Mouse (Mus musculus): ENCODE measurements at regions not wholly inside any gene's neighbourhood (a gene's known extent, or its start where the extent isn't known, plus 50 kb on each side); places are given as distances from the start of the nearest gene placed in this dataset.

GRCm38 (mm10) chr10:16951636-16952035 lies 771.4 kb upstream of the Cited2 start:
- no peak overlapping the region for H3K4me3 ChIP-seq (ENCODE audit: insufficient read depth, low read length)
- no peak overlapping the region for H3K27ac ChIP-seq (ENCODE audit: insufficient read depth, low read length)
- TF ChIP-seq CTCF (IDR thresholded peaks at IDR 0.05; ENCODE audit: borderline replicate concordance, insufficient read depth, low read length) (no peak), POLR2A (IDR thresholded peaks at IDR 0.05; ENCODE audit: low read depth, low read length) (no peak)
- H3K4me1 ChIP-seq (ENCODE audit: control insufficient read depth, insufficient read depth, low read length), result no peaks in the 10 kb centered on the region; the same call in 1 of the 2 replicates

DNA sequence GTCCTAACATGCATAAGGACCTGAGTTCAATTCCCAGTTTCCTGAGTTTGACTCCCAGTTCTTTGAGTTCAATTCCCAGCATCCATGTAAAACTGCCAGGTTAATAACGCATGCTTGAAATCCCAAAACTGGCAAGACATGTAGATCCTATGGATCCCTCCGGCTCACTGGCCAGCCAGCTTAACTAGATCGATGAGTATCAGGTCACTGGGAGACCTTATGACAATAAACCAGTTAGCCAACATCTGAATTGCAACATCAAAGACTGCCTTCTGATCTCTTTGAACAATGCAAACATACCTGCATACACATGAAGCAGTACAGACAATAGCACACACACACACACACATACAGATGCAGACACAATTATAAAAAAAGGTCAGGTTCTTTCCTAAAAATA lies 762.0 kb upstream of the Cited2 start:
- H3K4me1 ChIP-seq (ENCODE audit: control insufficient read depth, insufficient read depth, low read length), result peaks cover 3% of the 10 kb centered on the region; the same call in 1 of the 2 replicates
- H3K4me3 ChIP-seq (ENCODE audit: insufficient read depth, low read length), result no peak overlapping the region
- H3K27ac ChIP-seq (ENCODE audit: insufficient read depth, low read length), result no peak overlapping the region
- TF ChIP-seq POLR2A (IDR thresholded peaks at IDR 0.05; ENCODE audit: low read depth, low read length) (no peak), CTCF (IDR thresholded peaks at IDR 0.05; ENCODE audit: borderline replicate concordance, insufficient read depth, low read length) (no peak)

DNA sequence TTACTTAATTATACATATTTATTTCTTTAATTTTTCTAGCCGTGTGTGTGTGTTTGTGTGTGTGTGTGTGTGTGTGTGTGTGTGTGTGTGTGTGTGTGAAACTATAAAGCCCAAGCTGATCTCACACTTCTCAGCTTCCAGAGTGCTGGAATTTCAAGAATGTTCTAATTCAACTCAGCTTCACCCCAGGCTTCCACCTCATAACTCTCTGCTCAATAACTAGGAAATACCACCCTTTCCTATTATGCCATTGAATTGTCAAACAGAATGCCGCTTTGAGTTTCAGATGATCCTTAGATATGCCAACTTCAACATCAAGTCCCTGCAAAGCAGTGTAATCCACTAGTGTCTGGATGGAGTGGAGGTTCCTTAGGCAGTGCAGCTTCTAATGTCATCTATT lies 760.6 kb upstream of the Cited2 start:
- Histone ChIP-seq H3K4me3 (ENCODE audit: insufficient read depth, low read length) (no peak overlapping the region), H3K27ac (ENCODE audit: insufficient read depth, low read length) (no peak overlapping the region), H3K4me1 (ENCODE audit: control insufficient read depth, insufficient read depth, low read length) (peaks cover 3% of the 10 kb centered on the region; the same call in 1 of the 2 replicates)
- TF ChIP-seq POLR2A (IDR thresholded peaks at IDR 0.05; ENCODE audit: low read depth, low read length) (no peak), CTCF (IDR thresholded peaks at IDR 0.05; ENCODE audit: borderline replicate concordance, insufficient read depth, low read length) (no peak)

GRCm38 (mm10) chr10:16978770-16979169 lies 744.2 kb upstream of the Cited2 start:
- H3K27ac ChIP-seq (ENCODE audit: insufficient read depth, low read length), result no peak overlapping the region
- no peak overlapping the region for H3K4me3 ChIP-seq (ENCODE audit: insufficient read depth, low read length)
- no peak for TF ChIP-seq POLR2A (IDR thresholded peaks at IDR 0.05; ENCODE audit: low read depth, low read length)
- TF ChIP-seq CTCF (IDR thresholded peaks at IDR 0.05; ENCODE audit: borderline replicate concordance, insufficient read depth, low read length), result no peak
- no peaks in the 10 kb centered on the region; the same call in 1 of the 2 replicates for H3K4me1 ChIP-seq (ENCODE audit: control insufficient read depth, insufficient read depth, low read length)

GRCm38 (mm10) chr10:16990227-16990626 lies 732.8 kb upstream of the Cited2 start:
- no peak for TF ChIP-seq POLR2A (IDR thresholded peaks at IDR 0.05; ENCODE audit: low read depth, low read length)
- TF ChIP-seq CTCF (IDR thresholded peaks at IDR 0.05; ENCODE audit: borderline replicate concordance, insufficient read depth, low read length), result no peak
- peaks cover 2% of the 10 kb centered on the region for H3K4me1 ChIP-seq (ENCODE audit: control insufficient read depth, insufficient read depth, low read length)

DNA sequence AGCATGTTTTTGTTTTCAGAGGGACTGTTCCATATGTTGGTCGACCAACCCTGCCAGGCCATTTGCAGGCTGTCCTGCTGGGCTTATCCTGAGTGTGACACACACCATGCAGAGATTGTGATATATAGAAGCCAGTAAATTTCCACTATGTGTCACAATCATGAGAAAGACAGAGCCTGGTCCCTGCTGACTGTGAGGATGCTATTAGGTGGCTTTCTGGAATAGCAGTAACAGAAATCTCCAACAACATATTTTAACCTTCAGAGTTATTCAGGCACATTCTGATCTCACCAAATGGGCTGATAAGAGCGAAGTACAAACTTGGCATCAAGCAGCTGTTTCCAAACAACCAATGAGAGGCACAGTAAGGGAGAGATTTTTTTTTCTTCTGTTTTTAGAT lies 729.2 kb upstream of the Cited2 start:
- Histone ChIP-seq H3K4me3 (ENCODE audit: insufficient read depth, low read length) (no peak overlapping the region), H3K27ac (ENCODE audit: insufficient read depth, low read length) (peak overlapping the region; percentile 43; the same call in 1 of the 2 replicates), H3K4me1 (ENCODE audit: control insufficient read depth, insufficient read depth, low read length) (peaks cover 2% of the 10 kb centered on the region)
- TF ChIP-seq POLR2A (IDR thresholded peaks at IDR 0.05; ENCODE audit: low read depth, low read length) (no peak), CTCF (IDR thresholded peaks at IDR 0.05; ENCODE audit: borderline replicate concordance, insufficient read depth, low read length) (no peak)

More at GRCm38 (mm10) chr10:16990227-16990626, 732.8 kb upstream of the Cited2 start:
- Histone ChIP-seq H3K27ac (ENCODE audit: insufficient read depth, low read length) (peak overlapping the region; percentile 82; the same call in 1 of the 2 replicates), H3K4me3 (ENCODE audit: insufficient read depth, low read length) (no peak overlapping the region)

DNA sequence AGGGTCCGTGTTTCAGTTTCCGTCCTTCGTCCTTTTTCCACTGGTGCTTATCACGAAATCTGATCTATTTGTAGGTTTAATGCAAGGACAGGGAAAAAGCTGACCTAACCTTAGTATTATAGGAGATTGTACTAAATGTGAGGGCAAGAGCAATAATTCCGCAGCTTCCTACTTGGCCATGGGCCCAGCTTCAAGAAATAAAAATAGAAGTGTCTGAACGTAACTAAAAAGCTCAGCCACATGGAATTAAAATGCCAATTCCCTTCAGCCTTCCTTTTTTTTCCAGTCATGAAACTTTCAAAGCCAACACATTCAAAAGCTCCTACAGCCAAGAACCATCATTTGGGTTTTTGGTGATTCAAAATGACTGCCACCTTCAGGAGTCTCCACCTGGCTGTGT lies 728.5 kb upstream of the Cited2 start:
- TF ChIP-seq POLR2A (IDR thresholded peaks at IDR 0.05; ENCODE audit: low read depth, low read length) (no peak), CTCF (IDR thresholded peaks at IDR 0.05; ENCODE audit: borderline replicate concordance, insufficient read depth, low read length) (no peak)
- Histone ChIP-seq H3K4me3 (ENCODE audit: insufficient read depth, low read length) (no peak overlapping the region), H3K4me1 (ENCODE audit: control insufficient read depth, insufficient read depth, low read length) (peaks cover 2% of the 10 kb centered on the region), H3K27ac (ENCODE audit: insufficient read depth, low read length) (peak overlapping the region; percentile 82)

- Histone ChIP-seq H3K4me3 (ENCODE audit: insufficient read depth, low read length) (no peak overlapping the region), H3K27ac (ENCODE audit: insufficient read depth, low read length) (peak overlapping the region; percentile 82), H3K4me1 (ENCODE audit: control insufficient read depth, insufficient read depth, low read length) (peaks cover 2% of the 10 kb centered on the region)
- TF ChIP-seq POLR2A (IDR thresholded peaks at IDR 0.05; ENCODE audit: low read depth, low read length) (no peak), CTCF (IDR thresholded peaks at IDR 0.05; ENCODE audit: borderline replicate concordance, insufficient read depth, low read length) (no peak)
Measured at GRCm38 (mm10) chr10:16995010-16995409, 728.0 kb upstream of the Cited2 start.

DNA sequence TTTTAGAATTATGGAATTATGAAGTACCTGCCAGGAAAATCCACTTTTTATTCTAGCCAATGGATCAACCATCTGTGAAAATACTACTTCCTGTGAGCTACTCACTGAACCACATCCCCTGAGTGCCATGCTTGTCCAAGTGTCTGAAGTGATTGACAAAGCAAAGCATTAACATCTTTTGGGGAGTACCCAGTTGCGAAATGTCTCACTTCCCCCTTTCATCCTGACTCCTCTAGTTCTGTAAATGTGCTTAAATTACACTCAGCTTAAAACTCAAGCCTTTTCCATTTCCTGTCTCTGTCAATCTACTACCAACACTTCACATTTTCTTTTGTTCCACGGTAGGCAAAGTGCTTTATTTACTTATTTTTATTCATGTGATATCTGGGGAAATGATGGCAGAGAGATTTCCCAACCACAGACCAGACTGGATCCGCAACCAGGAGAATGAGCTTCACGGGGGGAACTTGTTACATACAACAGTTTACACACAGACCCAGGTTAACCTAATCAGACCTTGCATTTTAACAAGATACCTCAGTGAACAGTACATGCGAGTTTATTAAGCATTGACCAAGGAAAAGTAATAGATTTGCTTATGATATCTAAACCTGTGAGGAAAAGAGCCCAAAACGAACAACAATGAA lies 726.1 kb upstream of the Cited2 start:
- Histone ChIP-seq H3K27ac (ENCODE audit: insufficient read depth, low read length) (no peak overlapping the region), H3K4me3 (ENCODE audit: insufficient read depth, low read length) (no peak overlapping the region)
- no peak for TF ChIP-seq POLR2A (IDR thresholded peaks at IDR 0.05; ENCODE audit: low read depth, low read length)
- TF ChIP-seq CTCF (IDR thresholded peaks at IDR 0.05; ENCODE audit: borderline replicate concordance, insufficient read depth, low read length), result no peak

DNA sequence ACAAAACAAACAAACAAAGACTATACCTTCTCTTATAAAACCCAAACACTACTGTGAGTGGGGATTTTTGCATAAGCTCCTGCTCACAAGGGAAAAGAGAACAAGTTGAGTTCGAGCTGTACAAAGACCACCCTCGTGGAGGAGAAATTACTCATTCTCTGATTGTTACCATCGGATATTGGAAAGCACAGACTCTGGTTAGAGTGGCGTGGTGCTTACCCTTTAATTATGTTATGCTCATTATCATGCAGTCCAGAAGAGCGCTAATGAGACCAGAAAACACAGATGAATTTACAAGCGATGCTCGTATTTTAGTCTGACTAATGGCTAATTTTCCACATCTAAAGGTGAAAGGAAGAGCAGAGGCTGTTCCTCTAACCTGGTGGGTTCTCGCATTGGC lies 721.7 kb upstream of the Cited2 start:
- H3K4me1 ChIP-seq (ENCODE audit: control insufficient read depth, insufficient read depth, low read length), result no peaks in the 10 kb centered on the region
- no peak overlapping the region for H3K27ac ChIP-seq (ENCODE audit: insufficient read depth, low read length)
- TF ChIP-seq CTCF (IDR thresholded peaks at IDR 0.05; ENCODE audit: borderline replicate concordance, insufficient read depth, low read length), result no peak
- TF ChIP-seq POLR2A (IDR thresholded peaks at IDR 0.05; ENCODE audit: low read depth, low read length), result no peak
- no peak overlapping the region for H3K4me3 ChIP-seq (ENCODE audit: insufficient read depth, low read length)

More for the DNA sequence above, 726.1 kb upstream of the Cited2 start:
- H3K4me1 ChIP-seq (ENCODE audit: control insufficient read depth, insufficient read depth, low read length), result peaks cover 2% of the 10 kb centered on the region
